Mouse (Mus musculus): ENCODE results near the gene Galntl6.

GRCm38 (mm10) chr8:57837384-57837783 is 1075.1 kb downstream of the Galntl6 start:
- TF ChIP-seq CTCF (IDR thresholded peaks at IDR 0.05; ENCODE audit: extremely low read depth, insufficient read depth, low read length) (no peak), POLR2A (IDR thresholded peaks at IDR 0.05; ENCODE audit: extremely low read depth, insufficient read depth, low read length) (no peak)
